Mouse (Mus musculus): ENCODE results near the gene Ahsg.
A peak's percentile ranks its signal among the peaks of the same experiment; 100 is the strongest.

Ahsg gene

DNA sequence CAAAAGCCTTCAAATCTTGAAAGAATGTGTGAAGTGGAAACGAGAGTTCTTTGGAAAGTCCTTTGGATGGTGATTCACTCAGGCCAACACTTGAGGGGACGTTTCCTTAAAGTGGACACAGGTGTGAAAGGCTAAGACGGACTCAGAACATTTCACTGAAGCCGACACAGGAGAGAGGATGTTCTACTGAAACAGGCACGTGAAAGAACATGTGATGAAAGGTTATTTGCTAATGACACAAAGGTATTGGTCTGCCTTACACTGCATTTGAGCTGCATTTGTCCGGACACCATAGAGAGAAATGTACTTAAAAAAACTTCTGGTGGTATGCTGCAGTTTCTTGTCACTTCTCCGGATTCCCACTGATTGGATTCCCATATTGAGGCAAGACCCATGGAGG lies 12.4 kb upstream of the Ahsg start:
- no peak for TF ChIP-seq GATA4 (IDR thresholded peaks at IDR 0.05; ENCODE audit: insufficient replicate concordance, low read length)

- no peak for TF ChIP-seq GATA4 (IDR thresholded peaks at IDR 0.05; ENCODE audit: insufficient replicate concordance, low read length)
Observed at GRCm38 (mm10) chr16:22879945-22880595, 11.0 kb upstream of the Ahsg start.

GRCm38 (mm10) chr16:22880900-22881299 lies 10.2 kb upstream of the Ahsg start:
- no peak for TF ChIP-seq GATA4 (IDR thresholded peaks at IDR 0.05; ENCODE audit: insufficient replicate concordance, low read length)

DNA sequence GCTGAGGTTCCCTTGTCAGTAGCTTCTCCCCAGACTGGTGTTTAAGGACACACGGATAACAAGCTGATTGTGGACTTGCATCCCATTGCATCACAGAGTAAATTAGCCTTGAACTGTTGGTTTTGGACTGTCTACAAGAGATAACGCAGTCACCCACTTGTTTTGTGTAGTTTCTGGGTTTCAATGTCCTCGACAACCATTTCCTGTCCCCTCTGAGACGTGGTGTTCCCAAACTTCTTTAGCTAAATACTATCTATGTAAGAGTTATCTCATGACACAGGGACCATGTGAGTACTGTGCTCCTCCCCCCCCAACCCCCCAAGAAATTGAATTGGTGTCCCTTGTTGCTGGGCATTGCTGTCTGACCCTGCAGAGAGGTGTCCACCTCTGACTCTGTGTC lies 9.6 kb upstream of the Ahsg start:
- TF ChIP-seq GATA4 (IDR thresholded peaks at IDR 0.05; ENCODE audit: insufficient replicate concordance, low read length), result peak; percentile 100

- TF ChIP-seq GATA4 (IDR thresholded peaks at IDR 0.05; ENCODE audit: insufficient replicate concordance, low read length), result no peak
Observed at GRCm38 (mm10) chr16:22883441-22883840, 7.6 kb upstream of the Ahsg start.

DNA sequence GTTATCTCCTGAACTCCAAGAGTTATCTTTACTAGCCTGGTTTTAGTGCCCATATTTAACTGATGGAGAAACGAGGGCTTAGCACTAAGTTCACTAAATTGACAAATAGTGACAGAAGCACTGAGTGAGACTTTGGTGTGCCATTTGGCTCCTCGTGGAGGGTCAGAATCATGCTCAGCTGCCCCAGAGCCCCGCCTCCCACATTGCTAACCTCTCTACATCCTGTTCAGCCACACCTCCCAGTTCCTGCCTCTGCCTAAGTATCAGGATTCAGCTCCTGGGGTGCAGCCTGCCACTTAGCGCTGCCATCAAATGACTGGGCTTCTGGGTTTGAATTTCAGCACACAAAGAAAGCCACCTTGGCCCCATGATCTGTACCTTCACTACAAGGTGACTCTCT lies 5.7 kb upstream of the Ahsg start:
- peak; percentile 29; the same call in 1 of the 2 replicates for TF ChIP-seq GATA4 (IDR thresholded peaks at IDR 0.05; ENCODE audit: insufficient replicate concordance, low read length)

GRCm38 (mm10) chr16:22886726-22887125 lies 4.4 kb upstream of the Ahsg start:
- TF ChIP-seq GATA4 (IDR thresholded peaks at IDR 0.05; ENCODE audit: insufficient replicate concordance, low read length), result no peak

DNA sequence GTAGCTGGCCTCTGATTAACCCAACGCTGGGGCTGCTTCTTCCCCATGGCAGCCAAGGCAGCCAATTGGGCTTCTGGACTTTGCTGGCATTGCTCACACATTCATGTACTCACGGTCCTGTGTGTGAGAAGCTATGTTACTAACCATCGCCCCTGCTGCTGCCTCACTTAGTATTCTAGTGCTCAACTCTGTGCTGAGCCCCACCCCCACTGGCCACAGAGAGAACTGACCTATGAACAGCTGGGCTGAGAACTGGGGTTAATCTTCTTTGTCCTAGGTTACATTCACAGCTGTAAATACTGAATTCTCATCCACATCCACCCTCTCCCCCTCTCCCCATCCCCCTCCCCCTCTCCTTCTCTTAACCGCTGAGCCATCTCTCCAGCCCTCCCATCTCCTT lies 2.2 kb upstream of the Ahsg start:
- no peak for TF ChIP-seq GATA4 (IDR thresholded peaks at IDR 0.05; ENCODE audit: insufficient replicate concordance, low read length)

DNA sequence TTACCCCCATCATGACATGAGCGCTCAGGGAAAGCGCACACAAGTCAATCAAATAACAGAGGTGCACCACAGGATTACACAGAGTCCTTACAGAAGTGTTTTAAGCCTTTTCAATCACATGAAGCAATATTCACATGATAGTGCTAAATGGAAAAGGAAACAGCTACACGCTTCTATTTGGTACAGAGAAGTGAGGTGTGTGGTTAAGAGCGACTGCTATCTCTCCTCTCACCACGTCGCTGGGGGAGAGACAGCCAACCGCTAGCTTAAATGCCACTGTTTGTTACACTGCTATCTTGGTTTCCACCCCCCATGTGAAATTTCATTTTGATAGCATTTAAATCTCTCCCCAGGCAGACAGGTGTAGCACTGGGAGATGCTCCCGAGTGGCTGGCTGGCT lies 1.4 kb upstream of the Ahsg start:
- no peak for TF ChIP-seq GATA4 (IDR thresholded peaks at IDR 0.05; ENCODE audit: insufficient replicate concordance, low read length)

- peak; percentile 85; the same call in 1 of the 2 replicates for TF ChIP-seq GATA4 (IDR thresholded peaks at IDR 0.05; ENCODE audit: insufficient replicate concordance, low read length)
Observed at GRCm38 (mm10) chr16:22891733-22892154, 667 bp downstream of the Ahsg start.

DNA sequence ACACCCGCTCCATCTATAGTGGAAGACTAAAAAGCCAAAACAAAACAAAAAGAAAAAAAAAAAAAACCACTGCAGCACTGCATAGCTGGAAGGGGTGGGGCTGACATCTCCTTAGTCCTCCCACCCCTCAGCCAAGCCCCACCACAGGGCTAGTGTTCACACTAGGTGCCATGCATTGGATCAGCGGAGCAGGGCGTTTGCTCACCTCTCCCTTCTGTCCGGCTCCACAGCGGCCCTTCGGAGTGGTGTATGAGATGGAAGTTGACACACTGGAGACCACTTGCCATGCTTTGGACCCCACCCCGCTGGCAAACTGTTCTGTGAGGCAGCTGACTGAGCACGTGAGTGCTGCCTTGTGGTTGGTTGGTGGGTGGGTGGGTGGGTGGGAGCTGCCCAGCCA lies 3.0 kb downstream of the Ahsg start:
- TF ChIP-seq GATA4 (IDR thresholded peaks at IDR 0.05; ENCODE audit: insufficient replicate concordance, low read length), result no peak

- no peak for TF ChIP-seq GATA4 (IDR thresholded peaks at IDR 0.05; ENCODE audit: insufficient replicate concordance, low read length)
Observed at GRCm38 (mm10) chr16:22896618-22897017, 5.5 kb downstream of the Ahsg start.

GRCm38 (mm10) chr16:22899346-22899745 lies 8.3 kb downstream of the Ahsg start:
- TF ChIP-seq GATA4 (IDR thresholded peaks at IDR 0.05; ENCODE audit: insufficient replicate concordance, low read length), result no peak

DNA sequence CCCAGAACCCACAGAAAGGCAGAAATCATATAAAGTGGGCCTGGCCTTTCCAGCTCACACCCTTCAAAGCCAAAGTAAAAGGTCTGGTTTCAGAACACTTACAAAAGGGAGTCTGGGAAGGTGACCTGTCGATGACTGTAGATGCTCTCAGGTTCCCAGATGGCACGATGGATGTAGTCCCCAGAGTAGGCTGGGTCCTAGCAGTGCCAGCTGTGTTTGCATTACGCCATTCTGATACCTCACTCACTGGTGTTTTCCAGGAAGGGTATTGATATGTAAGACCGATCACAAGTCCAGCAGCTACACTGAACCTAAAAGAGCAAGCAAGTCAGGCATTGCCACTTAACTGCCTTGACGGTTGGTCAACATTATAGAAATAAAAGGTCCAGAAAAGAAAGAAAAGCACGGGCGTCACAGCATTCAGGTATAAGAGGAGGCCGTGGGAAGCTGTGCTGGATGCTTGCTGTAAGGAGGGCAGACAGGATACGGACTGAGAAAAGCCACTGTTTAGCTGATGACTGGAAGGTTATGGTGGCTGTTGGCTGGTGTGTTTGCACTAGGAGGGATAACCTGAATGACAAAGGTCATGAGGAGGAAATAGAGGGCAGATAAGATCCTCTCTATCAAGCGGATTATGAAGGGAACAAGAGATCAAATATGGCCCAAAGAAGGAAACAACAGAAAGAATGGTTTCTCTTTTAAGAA lies 8.9 kb downstream of the Ahsg start:
- TF ChIP-seq GATA4 (IDR thresholded peaks at IDR 0.05; ENCODE audit: insufficient replicate concordance, low read length), result no peak; the same call in 1 of the 2 replicates

GRCm38 (mm10) chr16:22901326-22901725 lies 10.2 kb downstream of the Ahsg start:
- no peak for TF ChIP-seq GATA4 (IDR thresholded peaks at IDR 0.05; ENCODE audit: insufficient replicate concordance, low read length)

- TF ChIP-seq GATA4 (IDR thresholded peaks at IDR 0.05; ENCODE audit: insufficient replicate concordance, low read length), result no peak
Observed at GRCm38 (mm10) chr16:22909290-22909689, 18.2 kb downstream of the Ahsg start.

DNA sequence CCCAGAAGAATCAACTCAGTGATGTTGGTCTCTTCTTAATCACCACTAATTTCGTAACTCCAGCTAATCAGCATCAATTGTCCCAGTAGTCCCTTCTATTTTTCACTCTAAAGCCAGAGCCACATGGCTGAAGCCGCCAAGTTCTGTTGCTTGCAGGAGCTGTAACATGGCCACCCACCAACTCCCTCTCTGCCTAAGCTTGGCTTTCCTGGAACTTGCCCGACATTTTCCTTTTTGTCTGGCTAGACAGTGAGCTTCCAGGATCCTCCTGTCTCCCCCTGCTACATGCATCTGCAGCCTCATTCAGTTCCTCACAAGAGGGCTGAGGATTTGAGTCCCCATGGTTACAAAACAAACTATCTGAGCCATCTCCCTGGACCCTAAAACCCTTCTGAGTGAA lies 20.9 kb downstream of the Ahsg start:
- no peak for TF ChIP-seq GATA4 (IDR thresholded peaks at IDR 0.05; ENCODE audit: insufficient replicate concordance, low read length)

All from liver, adult (tissue).